Mouse (Mus musculus) forebrain, postnatal 0 days (tissue): ENCODE data around the gene 4931422A03Rik. TPM values are rescaled to one million over a fixed set of nuclear protein-coding genes. Genes with fewer than 3 reads are reported as not detected.
"Not testable (repeated sequence)": the region's sequence is repeated elsewhere in the genome, so short reads cannot be mapped to it uniquely, and the experiment has no call there.

ENCODE experiments used
- ATAC-seq: fragments of 200-750 bp; cut with Nextera tagmentation; 2 replicates; pipeline ENCODE4 v1.8.0; 2017; ENCODE audit warnings: mild to moderate bottlenecking, moderate library complexity
- DNase-seq: peaks from one replicate; pipeline ENCODE4 v3.0.0-alpha.2; 2015
- H3K27ac ChIP-seq: fragments of 300-500 bp; sonication (generic); 2 replicates; pipeline ENCODE4 v1.5.1; 2014; ENCODE audit warnings: low read depth, mild to moderate bottlenecking, antibody characterized with exemption, low read length, moderate library complexity, mixed read lengths
- H3K27me3 ChIP-seq: fragments of 300-500 bp; sonication (generic); 2 replicates; pipeline ENCODE4 v1.6.1; 2014; ENCODE audit warnings: mild to moderate bottlenecking, low read length, mixed read lengths; ENCODE audit not compliant: insufficient read depth
- H3K36me3 ChIP-seq: fragments of 300-500 bp; sonication (generic); 2 replicates; pipeline ENCODE4 v1.6.1; 2014; ENCODE audit warnings: mild to moderate bottlenecking, moderate library complexity; ENCODE audit not compliant: insufficient read depth
- H3K4me1 ChIP-seq: fragments of 300-500 bp; sonication (generic); 2 replicates; pipeline ENCODE4 v1.6.1; 2014; ENCODE audit warnings: antibody characterized with exemption; ENCODE audit not compliant: insufficient read depth
- H3K4me2 ChIP-seq: fragments of 300-500 bp; sonication (generic); 2 replicates; pipeline ENCODE4 v1.6.1; 2014; ENCODE audit warnings: low read depth, mild to moderate bottlenecking, moderate library complexity
- H3K4me3 ChIP-seq: fragments of 300-500 bp; sonication (generic); 2 replicates; pipeline ENCODE4 v1.5.1; 2014; ENCODE audit warnings: low read depth, low read length, mixed read lengths
- H3K9ac ChIP-seq: fragments of 300-500 bp; sonication (generic); 2 replicates; pipeline ENCODE4 v1.6.1; 2014; ENCODE audit warnings: mild to moderate bottlenecking
- H3K9me3 ChIP-seq: fragments of 300-500 bp; sonication (generic); 2 replicates; pipeline ENCODE4 v1.6.1; 2016; ENCODE audit warnings: low read length
- CTCF ChIP-seq: sonication (generic); IDR thresholded peaks from 2 replicates; pipeline ENCODE4 v1.5.1; 2016; ENCODE audit warnings: antibody characterized with exemption, control low read depth, low read depth
- WGBS: fragments of 180-500 bp; shearing (Covaris S2); extraction: QIAGEN DNeasy Blood & Tissue Kit; methylation state at CpG from one replicate; pipeline ENCODE4 v1.1.7; 2014; 5-methylcytosine and 5-hydroxymethylcytosine counted together
- polyA plus RNA-seq: library from polyadenylated mRNA; unstranded; fragments of >200 nt; fragmentation: Nextera tagmentation; extraction: Ambion mirVana; gene quantifications from 2 replicates; pipeline ENCODE4 v1.2.1, GENCODE M21; 2015
- total RNA-seq: library from RNA; depleted of rRNA; stranded (reverse); fragments of >200 nt; gene quantifications from 2 replicates; pipeline ENCODE4 v1.2.3, GENCODE M21; 2014; rRNA removed

Gene 4931422A03Rik
- total RNA-seq (not detected in 2 replicates), polyA plus RNA-seq (0.84 and 0.94 TPM in 2 replicates)

DNA sequence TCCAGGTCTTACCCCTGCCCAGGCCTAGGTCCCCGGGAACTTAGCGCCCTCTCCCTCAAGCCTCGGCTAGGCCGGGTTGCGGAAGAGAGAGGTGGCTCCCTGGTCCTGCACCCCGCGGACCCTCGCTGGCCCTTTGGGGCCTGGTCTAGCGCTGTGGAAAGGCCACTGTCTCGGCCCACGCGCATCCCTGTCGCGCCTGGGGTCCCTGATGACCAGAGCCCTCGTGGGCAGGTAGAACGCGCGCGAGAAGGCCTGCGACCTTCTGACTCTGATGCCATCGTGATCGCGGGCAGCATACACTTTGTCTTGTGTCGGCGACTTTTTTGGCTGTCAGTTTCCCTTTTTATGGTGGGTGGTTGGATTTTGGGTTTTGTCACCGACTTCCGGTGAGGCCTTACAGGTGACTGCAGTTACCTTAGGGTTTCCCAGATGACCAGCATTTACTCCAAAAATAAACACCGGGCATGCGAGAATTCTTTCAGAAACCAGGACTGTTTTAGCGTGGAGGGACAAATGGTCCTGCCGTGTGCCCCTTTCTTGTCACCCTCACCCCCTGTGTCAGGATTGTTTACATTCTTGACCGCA is at the start of gene 4931422A03Rik:
Gene 4931422A03Rik, minus strand, starts transcription at position 223 of the 585 bp plus-strand sequence.
- no peak for TF ChIP-seq CTCF
- ATAC-seq (peak; percentile 62), DNase-seq (peak; percentile 27)
- Histone ChIP-seq H3K27ac (peak within 1 kb of the TSS; percentile 36; the same call in 1 of the 2 replicates), H3K9ac (peak within 1 kb of the TSS; percentile 95), H3K4me1 (peaks cover 10% of the 10 kb centered on the region), H3K36me3 (peaks cover 3% of the 10 kb centered on the region; the same call in 1 of the 2 replicates), H3K4me2 (peak within 1 kb of the TSS; percentile 87), H3K4me3 (peak within 1 kb of the TSS; percentile 67), H3K9me3 (no peaks in the 10 kb centered on the region), H3K27me3 (no peaks in the 10 kb centered on the region)
- WGBS = under 1% methylated on average over 32 of the region's 32 CpGs

DNA sequence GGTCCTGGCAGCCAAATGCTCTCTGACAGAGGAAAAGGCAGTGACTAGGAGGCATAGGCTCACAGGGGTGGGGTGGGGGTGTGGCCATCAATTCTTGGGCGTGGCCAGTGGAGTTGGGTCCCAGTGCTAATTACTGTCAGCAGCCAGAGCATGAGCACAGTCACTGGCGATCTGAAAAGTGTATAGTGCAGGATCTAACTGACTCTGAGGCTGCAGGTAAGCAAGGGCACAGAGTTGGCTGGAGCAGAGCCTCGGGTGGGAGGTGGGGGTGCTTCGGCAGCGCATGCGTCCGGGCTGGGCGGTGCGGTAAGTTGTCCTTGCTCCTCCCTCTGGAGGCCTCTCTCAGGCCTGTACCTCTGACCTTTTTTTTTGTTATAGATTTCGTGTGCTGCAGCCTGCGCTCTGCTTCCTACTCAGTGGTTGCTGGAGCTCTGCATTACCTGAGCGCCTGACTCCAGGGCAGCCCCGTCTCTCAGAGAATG is 41.6 kb upstream of the 4931422A03Rik start, which contains the start of gene Cd59b:
Gene Cd59b, plus strand, starts transcription at position 146 of the 482 bp plus-strand sequence.
- peak within 1 kb of the TSS; percentile 19 for H3K9ac ChIP-seq
- 7% methylated on average over 13 of the region's 13 CpGs for WGBS
- no peaks in the 10 kb centered on the region for H3K36me3 ChIP-seq
- no peaks in the 10 kb centered on the region for H3K9me3 ChIP-seq
- H3K27ac ChIP-seq = no peak within 1 kb of the TSS
- H3K27me3 ChIP-seq = no peaks in the 10 kb centered on the region
- H3K4me2 ChIP-seq = peak within 1 kb of the TSS; percentile 47
- TF ChIP-seq CTCF = no peak
- ATAC-seq (peak; percentile 75), DNase-seq (peak; percentile 40)
- peak within 1 kb of the TSS; percentile 22 for H3K4me3 ChIP-seq
- H3K4me1 ChIP-seq = no peaks in the 10 kb centered on the region

DNA sequence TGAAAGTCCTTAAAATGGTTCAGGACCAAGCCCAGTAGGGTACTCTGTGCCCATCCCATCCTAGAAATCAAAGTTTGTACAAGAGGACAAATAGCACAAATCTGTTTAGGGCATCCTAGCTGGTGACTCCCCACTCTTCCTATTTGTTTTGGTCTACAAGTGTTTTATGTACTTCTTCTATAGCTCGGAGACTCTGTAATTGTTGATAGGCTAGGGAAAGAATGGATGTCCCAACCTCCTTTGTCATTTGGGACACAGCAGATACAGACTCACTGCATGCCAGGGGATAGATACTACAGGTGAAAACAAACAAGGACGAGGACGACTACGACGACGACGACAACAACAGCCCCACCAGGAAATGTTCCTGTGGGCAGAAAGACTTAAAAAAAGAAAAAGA is 40.3 kb upstream of the 4931422A03Rik start, which contains the start of gene Gm10799:
Gene Gm10799, minus strand, starts transcription at position 101 of the 400 bp plus-strand sequence.
- not testable (repeated sequence) for ATAC-seq
- 78% methylated on average over 7 of the region's 7 CpGs for WGBS

DNA sequence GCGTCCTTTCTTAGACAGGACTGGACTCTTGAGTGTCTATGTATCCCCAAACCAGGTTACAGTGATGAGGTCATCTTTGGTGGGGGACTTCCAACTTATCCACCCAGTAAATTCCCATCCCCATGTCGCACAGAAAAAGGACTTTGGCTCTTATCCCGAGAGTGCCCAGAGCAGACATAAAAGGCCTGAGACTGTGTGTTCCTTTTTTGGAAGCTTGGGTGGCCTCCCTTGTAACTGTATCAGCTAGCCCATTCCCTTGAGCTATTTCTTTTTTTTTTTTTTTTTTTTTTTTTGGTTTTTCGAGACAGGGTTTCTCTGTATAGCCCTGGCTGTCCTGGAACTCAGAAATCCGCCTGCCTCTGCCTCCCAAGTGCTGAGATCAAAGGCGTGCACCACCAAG is 37.4 kb upstream of the 4931422A03Rik start, which contains the start of gene Gm10912:
Gene Gm10912, plus strand, starts transcription at position 301 of the 400 bp plus-strand sequence.
- DNase-seq, ATAC-seq, H3K27ac ChIP-seq, H3K4me3 ChIP-seq, H3K4me1 ChIP-seq, H3K4me2 ChIP-seq, H3K27me3 ChIP-seq, H3K36me3 ChIP-seq, H3K9ac ChIP-seq, H3K9me3 ChIP-seq: not testable (repeated sequence)
- WGBS = 88% methylated on average over 5 of the region's 6 CpGs

More for the DNA sequence above, 40.3 kb upstream of the 4931422A03Rik start, which contains the start of gene Gm10799:
- H3K4me3 ChIP-seq, H3K9me3 ChIP-seq, H3K36me3 ChIP-seq, DNase-seq, H3K27ac ChIP-seq, H3K9ac ChIP-seq, H3K4me1 ChIP-seq, H3K27me3 ChIP-seq, H3K4me2 ChIP-seq: not testable (repeated sequence)

DNA sequence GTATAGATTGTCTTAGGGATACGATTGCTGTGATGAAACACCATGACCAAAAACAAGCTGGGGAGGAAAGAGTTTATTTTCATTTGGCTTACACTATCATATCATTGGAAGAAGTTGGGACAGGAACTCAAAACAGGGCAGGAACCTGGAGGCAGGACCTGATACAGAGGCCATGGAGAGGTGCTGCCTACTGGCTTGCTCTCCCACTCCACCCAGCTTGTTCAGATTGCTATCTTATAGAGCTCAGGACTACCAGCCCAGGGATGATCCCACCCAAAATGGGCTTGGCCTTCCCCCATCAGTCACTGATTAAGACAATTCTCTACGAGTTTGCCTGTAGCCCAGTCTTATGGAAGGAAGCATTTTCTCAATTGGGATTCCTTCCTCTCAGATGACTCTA is 36.0 kb upstream of the 4931422A03Rik start:
- Histone ChIP-seq H3K9ac (no peak overlapping the region), H3K4me3 (no peak overlapping the region), H3K9me3 (no peaks in the 10 kb centered on the region), H3K4me1 (no peaks in the 10 kb centered on the region), H3K4me2 (no peak overlapping the region), H3K27ac (no peak overlapping the region), H3K27me3 (no peaks in the 10 kb centered on the region), H3K36me3 (peaks cover 12% of the 10 kb centered on the region)
- WGBS = 82% methylated on average over 2 of the region's 2 CpGs
- DNase-seq (no peak), ATAC-seq (no peak)
- TF ChIP-seq CTCF = no peak

DNA sequence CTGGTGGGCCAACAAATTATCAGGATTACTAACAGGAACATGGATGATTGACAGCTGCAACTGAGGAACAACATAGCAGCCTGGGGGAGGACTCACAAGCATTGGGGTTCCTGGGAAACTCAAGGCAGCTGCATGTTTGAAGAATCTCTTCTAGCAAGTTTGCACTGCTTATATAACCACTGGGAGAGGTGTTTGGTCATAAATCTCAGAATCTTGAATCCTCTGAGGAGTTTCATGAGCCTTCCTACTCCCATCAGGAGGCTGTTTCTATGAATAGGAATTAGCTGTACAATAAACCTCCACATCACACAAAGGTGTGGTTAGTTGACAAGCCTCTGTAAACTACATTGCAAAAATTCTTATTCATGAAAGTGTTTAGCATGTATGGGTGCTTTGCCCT is 34.5 kb upstream of the 4931422A03Rik start:
- no peak for DNase-seq
- Histone ChIP-seq H3K4me3 (no peak overlapping the region), H3K9ac (no peak overlapping the region), H3K36me3 (peaks cover 21% of the 10 kb centered on the region), H3K27me3 (no peaks in the 10 kb centered on the region), H3K4me2 (no peak overlapping the region), H3K4me1 (no peaks in the 10 kb centered on the region), H3K27ac (no peak overlapping the region), H3K9me3 (no peaks in the 10 kb centered on the region)
- no peak for ATAC-seq
- no peak for TF ChIP-seq CTCF

DNA sequence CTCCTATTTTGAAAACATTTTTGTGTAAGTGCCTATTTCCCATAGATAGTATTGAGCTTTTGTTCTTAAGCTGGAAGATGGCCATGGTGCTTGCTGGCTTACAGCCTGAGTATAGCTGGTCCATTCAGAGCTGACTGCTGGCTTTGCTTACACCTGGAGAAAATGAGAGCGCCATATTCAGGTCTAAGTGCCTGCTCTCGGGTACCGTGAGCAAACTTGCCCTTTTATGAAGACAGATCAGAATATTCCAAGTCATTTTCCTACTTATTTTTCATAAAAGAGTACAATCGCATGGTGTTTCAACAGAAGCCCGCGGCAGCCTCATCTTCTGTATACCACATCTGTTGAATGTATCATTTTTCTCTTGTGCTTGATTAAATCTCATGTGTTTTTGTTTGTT is 32.8 kb upstream of the 4931422A03Rik start:
- no peak for TF ChIP-seq CTCF
- WGBS = 89% methylated on average over 6 of the region's 6 CpGs

More for the DNA sequence above, 32.8 kb upstream of the 4931422A03Rik start:
- no peaks in the 10 kb centered on the region for H3K4me1 ChIP-seq
- H3K27me3 ChIP-seq = no peaks in the 10 kb centered on the region
- H3K36me3 ChIP-seq = peaks cover 21% of the 10 kb centered on the region
- no peak overlapping the region for H3K27ac ChIP-seq
- H3K4me2 ChIP-seq = no peak overlapping the region
- H3K9ac ChIP-seq = no peak overlapping the region
- no peak overlapping the region for H3K4me3 ChIP-seq
- ATAC-seq (no peak), DNase-seq (no peak)
- H3K9me3 ChIP-seq = no peaks in the 10 kb centered on the region
